In the genomic region with DNA sequence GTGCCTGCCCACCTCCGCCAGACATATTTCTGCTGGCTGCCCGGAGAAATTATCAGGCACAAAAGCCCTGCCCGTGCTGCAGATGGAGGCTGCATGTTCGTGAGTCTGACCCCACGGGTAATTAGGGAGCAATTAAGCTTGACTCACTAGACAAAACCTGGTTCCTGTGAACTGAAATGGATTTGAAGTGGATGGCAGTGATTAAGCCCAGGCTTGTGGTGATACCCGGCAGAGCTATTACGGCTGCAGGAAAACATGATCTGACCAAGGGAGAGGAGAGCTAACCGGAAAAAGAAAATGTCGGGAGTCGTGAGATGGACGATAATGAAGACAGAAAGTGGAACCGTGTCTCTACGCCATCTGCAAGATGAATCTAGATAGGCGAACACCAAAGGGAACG, we compare ENCODE assay signal across 28 mouse cellular contexts. TPM values are rescaled to one million over a fixed set of nuclear protein-coding genes. Genes with fewer than 3 reads are reported as not detected.
DNase-seq lines count a peak whose midpoint lies in the region; ATAC-seq and TF ChIP-seq lines count a peak whose summit lies in the region.
"Had no signal": no experiment of that assay in that cellular context is flagged by ENCODE, and none has a peak within 500 bp of the region (broad histone marks: within the 10 kb centered on the region; RNA-seq: fewer than 3 reads in every experiment).

No protein-coding gene starts in this region.

- H3K27ac ChIP-seq in intestine, postnatal 0 days (ENCODE audit: low read depth, low read length), result no peak overlapping the region
- no peak overlapping the region for H3K27ac ChIP-seq in intestine, embryonic 15.5 days
- H3K27ac ChIP-seq in embryonic facial prominence, embryonic 10.5 days (replicated peaks), result no peak overlapping the region; the same call in 1 of the 2 replicates
- H3K27ac ChIP-seq: embryonic facial prominence, embryonic 12.5 days; embryonic facial prominence, embryonic 15.5 days; gastrocnemius, adult 2 months; heart, adult 2 months; hindbrain, embryonic 12.5 days; hindbrain, embryonic 15.5 days had no signal

- H3K9ac ChIP-seq in intestine, postnatal 0 days (ENCODE audit: low read depth, low read length), result no peak overlapping the region
- H3K9ac ChIP-seq in intestine, embryonic 15.5 days, result no peak overlapping the region
- H3K9ac ChIP-seq: embryonic facial prominence, embryonic 12.5 days; embryonic facial prominence, embryonic 15.5 days; hindbrain, embryonic 12.5 days; hindbrain, embryonic 15.5 days had no signal

- no peaks in the 10 kb centered on the region for H3K4me1 ChIP-seq in intestine, postnatal 0 days (replicated peaks; ENCODE audit: control insufficient read depth, insufficient read depth, low read length)
- H3K4me1 ChIP-seq in intestine, embryonic 15.5 days (replicated peaks), result no peaks in the 10 kb centered on the region
- peaks cover 14% of the 10 kb centered on the region for H3K4me1 ChIP-seq in embryonic facial prominence, embryonic 10.5 days
- H3K4me1 ChIP-seq: hindbrain, embryonic 12.5 days had no signal

- DNase-seq in embryonic facial prominence, embryonic 10.5 days (ENCODE audit: low spot score), result peak; percentile 55
- peak; percentile 55 for DNase-seq in retina, postnatal 1 day
- DNase-seq in heart, adult 9 months (ENCODE audit: low spot score in 2 of 2), result no peak
- DNase-seq in cerebellum, adult 9-10 months, result no peak
- DNase-seq: adrenal gland, postnatal 10 days; adrenal gland, postnatal 36 days; B cell, adult 2 months; cerebellum, adult 11 months; cerebellum, adult 2 months; cerebellum, postnatal 10 days; cerebellum, postnatal 36 days; embryo, embryonic 11 days; gastrocnemius, adult 2 months; gastrocnemius, postnatal 25 days; heart, adult 2 months; kidney, adult 18-20 months; kidney, adult 9 months had no signal

- WGBS in intestine, postnatal 0 days, result 45% methylated on average over 15 of the region's 15 CpGs
- WGBS in intestine, embryonic 15.5 days, result 66% methylated on average over 15 of the region's 15 CpGs
- WGBS in embryonic facial prominence, embryonic 10.5 days, result 60% methylated on average over 15 of the region's 15 CpGs

- no peak overlapping the region for H3K4me3 ChIP-seq in intestine, postnatal 0 days (ENCODE audit: low read depth, low read length)
- no peak overlapping the region for H3K4me3 ChIP-seq in intestine, embryonic 15.5 days (replicated peaks)
- H3K4me3 ChIP-seq in embryonic facial prominence, embryonic 10.5 days, result no peak overlapping the region
- H3K4me3 ChIP-seq: embryonic facial prominence, embryonic 12.5 days; embryonic facial prominence, embryonic 15.5 days; gastrocnemius, adult 2 months; heart, adult 2 months; hindbrain, embryonic 12.5 days; hindbrain, embryonic 15.5 days had no signal

- H3K36me3 ChIP-seq in intestine, postnatal 0 days (ENCODE audit: control insufficient read depth, insufficient read depth), result no peaks in the 10 kb centered on the region
- no peaks in the 10 kb centered on the region for H3K36me3 ChIP-seq in intestine, embryonic 15.5 days
- H3K36me3 ChIP-seq in embryonic facial prominence, embryonic 10.5 days (replicated peaks), result no peaks in the 10 kb centered on the region
- H3K36me3 ChIP-seq: embryonic facial prominence, embryonic 12.5 days; embryonic facial prominence, embryonic 15.5 days; G1E; hindbrain, embryonic 12.5 days; hindbrain, embryonic 15.5 days had no signal

- H3K27me3 ChIP-seq in intestine, postnatal 0 days (replicated peaks; ENCODE audit: control insufficient read depth, insufficient read depth, low read length), result no peaks in the 10 kb centered on the region
- H3K27me3 ChIP-seq in intestine, embryonic 15.5 days (replicated peaks), result no peaks in the 10 kb centered on the region
- H3K27me3 ChIP-seq in embryonic facial prominence, embryonic 10.5 days (replicated peaks; ENCODE audit: low read depth, poor library complexity, severe bottlenecking), result peaks cover 7% of the 10 kb centered on the region; the same call in 1 of the 2 replicates
- H3K27me3 ChIP-seq: CH12.LX; embryonic facial prominence, embryonic 12.5 days; embryonic facial prominence, embryonic 15.5 days; hindbrain, embryonic 12.5 days; hindbrain, embryonic 15.5 days had no signal

- no peaks in the 10 kb centered on the region for H3K9me3 ChIP-seq in intestine, postnatal 0 days (ENCODE audit: control insufficient read depth)
- no peaks in the 10 kb centered on the region for H3K9me3 ChIP-seq in intestine, embryonic 15.5 days
- H3K9me3 ChIP-seq in embryonic facial prominence, embryonic 10.5 days, result 0 out of 2 replicates have a peak, but pooled peaks cover 10% of the 10 kb centered on the region
- H3K9me3 ChIP-seq: embryonic facial prominence, embryonic 12.5 days; embryonic facial prominence, embryonic 15.5 days; hindbrain, embryonic 15.5 days had no signal

- TF ChIP-seq CTCF in intestine, postnatal 0 days (IDR thresholded peaks at IDR 0.05; ENCODE audit: low read depth), result no peak

- ATAC-seq in intestine, postnatal 0 days, result no peak
- no peak for ATAC-seq in intestine, embryonic 15.5 days
- ATAC-seq: activated CD4-positive, CD25-positive, alpha-beta regulatory T cell, adult 4 months; forebrain, embryonic 16.5 days had no signal

- H3K4me2 ChIP-seq in intestine, postnatal 0 days (replicated peaks; ENCODE audit: low read depth), result peak overlapping the region; percentile 30; the same call in 1 of the 2 replicates
- no peak overlapping the region for H3K4me2 ChIP-seq in intestine, embryonic 15.5 days (replicated peaks)
- H3K4me2 ChIP-seq: embryonic facial prominence, embryonic 12.5 days; embryonic facial prominence, embryonic 15.5 days; heart, embryonic 11.5 days; hindbrain, embryonic 12.5 days; hindbrain, embryonic 15.5 days had no signal

RNA-seq across cellular contexts. Expression of gene Gtf3a, which starts 5.5 kb away (rescaled TPM):
- 64.9 and 66.6 TPM in 2 replicates for polyA plus RNA-seq in intestine, postnatal 0 days (2015; fragmentation: Nextera tagmentation; extraction: Ambion mirVana)
- 132 TPM in 2 replicates for polyA plus RNA-seq in intestine, embryonic 15.5 days (2015; fragmentation: Nextera tagmentation; extraction: Ambion mirVana)
- polyA plus RNA-seq in embryonic facial prominence, embryonic 10.5 days (2016; fragmentation: Nextera tagmentation; extraction: Ambion mirVana), result 138 and 145 TPM in 2 replicates

RNA-seq across cellular contexts. Expression of gene Mtif3, which starts 20.6 kb away (rescaled TPM):
- polyA plus RNA-seq in intestine, postnatal 0 days (2015; fragmentation: Nextera tagmentation; extraction: Ambion mirVana), result 29.9 and 32.3 TPM in 2 replicates
- 27.8 and 28.3 TPM in 2 replicates for polyA plus RNA-seq in intestine, embryonic 15.5 days (2015; fragmentation: Nextera tagmentation; extraction: Ambion mirVana)
- 20.4 and 24.0 TPM in 2 replicates for polyA plus RNA-seq in embryonic facial prominence, embryonic 10.5 days (2016; fragmentation: Nextera tagmentation; extraction: Ambion mirVana)

Comparison
In these comparisons a context has a peak if more than half of its experiments do, and no peak if none do; other contexts are left out.
1. DNase-seq: peak in embryonic facial prominence, embryonic 10.5 days (single experiment) and retina, postnatal 1 day (single experiment); none in heart, adult 9 months (0 of 2) and cerebellum, adult 9-10 months (single experiment).